Mouse (Mus musculus) kidney, embryonic 15.5 days (tissue): ENCODE results near the gene Wnt7b. TPM values are rescaled to one million over a fixed set of nuclear protein-coding genes. Genes with fewer than 3 reads are reported as not detected.

Source experiments
- ATAC-seq: fragments of 200-750 bp; cut with Nextera tagmentation; replicated peaks from 2 replicates; pipeline ENCODE4 v1.8.0; 2017; ENCODE audit warnings: moderate TSS enrichment; ENCODE audit not compliant: low FRiP score
- H3K27ac ChIP-seq: fragments of 300-500 bp; sonication (generic); 2 replicates; pipeline ENCODE4 v1.5.1; 2015; ENCODE audit warnings: mild to moderate bottlenecking, inconsistent platforms
- H3K27me3 ChIP-seq: fragments of 300-500 bp; sonication (generic); 2 replicates; pipeline ENCODE4 v1.6.1; 2015; ENCODE audit warnings: inconsistent platforms
- H3K36me3 ChIP-seq: fragments of 300-500 bp; sonication (generic); 2 replicates; pipeline ENCODE4 v1.6.1; 2015; ENCODE audit warnings: inconsistent platforms
- H3K4me1 ChIP-seq: fragments of 300-500 bp; sonication (generic); 2 replicates; pipeline ENCODE4 v1.6.1; 2015; ENCODE audit warnings: inconsistent platforms
- H3K4me2 ChIP-seq: fragments of 300-500 bp; sonication (generic); 2 replicates; pipeline ENCODE4 v1.6.1; 2015; ENCODE audit warnings: moderate library complexity, mild to moderate bottlenecking, inconsistent platforms
- H3K4me3 ChIP-seq: fragments of 300-500 bp; sonication (generic); replicated peaks from 2 replicates; pipeline ENCODE4 v1.5.1; 2015; ENCODE audit warnings: mild to moderate bottlenecking, inconsistent platforms
- H3K9ac ChIP-seq: fragments of 300-500 bp; sonication (generic); 2 replicates; pipeline ENCODE4 v1.6.1; 2015; ENCODE audit warnings: mild to moderate bottlenecking, inconsistent platforms
- H3K9me3 ChIP-seq: fragments of 300-500 bp; sonication (generic); replicated peaks from 2 replicates; pipeline ENCODE4 v1.6.1; 2016; ENCODE audit warnings: inconsistent platforms
- WGBS: fragments of 180-500 bp; shearing (Covaris S2); methylation state at CpG from one replicate; pipeline ENCODE4 v1.1.7; 2015; ENCODE audit warnings: mixed read lengths; 5-methylcytosine and 5-hydroxymethylcytosine counted together
- polyA plus RNA-seq: library from polyadenylated mRNA; unstranded; fragments of >200 nt; fragmentation: Nextera tagmentation; extraction: Ambion mirVana; gene quantifications from 2 replicates; pipeline ENCODE4 v1.2.1, GENCODE M21; 2015

The Wnt7b gene
- polyA plus RNA-seq, 1 experiment from 2014 or later = 16.8 TPM

GRCm38 (mm10) chr15:85532063-85532462 lies 50.2 kb downstream of the Wnt7b start:
- H3K27me3 ChIP-seq = peaks cover 3% of the 10 kb centered on the region; the same call in 1 of the 2 replicates
- no peaks in the 10 kb centered on the region for H3K36me3 ChIP-seq
- no peak overlapping the region for H3K4me3 ChIP-seq
- WGBS = 65% methylated on average over 3 of the region's 3 CpGs
- H3K9me3 ChIP-seq = no peaks in the 10 kb centered on the region
- H3K4me1 ChIP-seq = peaks cover 45% of the 10 kb centered on the region
- no peak for ATAC-seq
- H3K9ac ChIP-seq = no peak overlapping the region
- no peak overlapping the region for H3K27ac ChIP-seq
- H3K4me2 ChIP-seq = no peak overlapping the region

- H3K27ac ChIP-seq = peak overlapping the region; percentile 27; the same call in 1 of the 2 replicates
- peaks cover 6% of the 10 kb centered on the region; the same call in 1 of the 2 replicates for H3K27me3 ChIP-seq
- H3K9ac ChIP-seq = no peak overlapping the region
- H3K36me3 ChIP-seq = no peaks in the 10 kb centered on the region
- peaks cover 32% of the 10 kb centered on the region for H3K4me1 ChIP-seq
- no peak for ATAC-seq
- 66% methylated on average over 3 of the region's 3 CpGs for WGBS
- H3K9me3 ChIP-seq = no peaks in the 10 kb centered on the region
- H3K4me3 ChIP-seq = no peak overlapping the region
- no peak overlapping the region for H3K4me2 ChIP-seq
Observed at GRCm38 (mm10) chr15:85529911-85530310, 52.4 kb downstream of the Wnt7b start.

GRCm38 (mm10) chr15:85524404-85524950 lies 57.8 kb downstream of the Wnt7b start:
- Histone ChIP-seq H3K4me3 (no peak overlapping the region), H3K27ac (0 out of 2 replicates have a peak overlapping the region, but pooled peaks have one; percentile 76), H3K36me3 (no peaks in the 10 kb centered on the region), H3K9ac (no peak overlapping the region), H3K27me3 (peaks cover 6% of the 10 kb centered on the region), H3K4me1 (peaks cover 28% of the 10 kb centered on the region), H3K4me2 (no peak overlapping the region), H3K9me3 (no peaks in the 10 kb centered on the region)
- no peak for ATAC-seq
- 28% methylated on average over 12 of the region's 12 CpGs for WGBS

GRCm38 (mm10) chr15:85523173-85523991 lies 58.9 kb downstream of the Wnt7b start:
- ATAC-seq = peak; percentile 82
- WGBS = 1% methylated on average over 14 of the region's 14 CpGs
- Histone ChIP-seq H3K36me3 (no peaks in the 10 kb centered on the region), H3K4me3 (no peak overlapping the region), H3K9ac (peak overlapping the region; percentile 7; the same call in 1 of the 2 replicates), H3K4me2 (peak overlapping the region; percentile 39), H3K27me3 (peaks cover 6% of the 10 kb centered on the region), H3K4me1 (peaks cover 32% of the 10 kb centered on the region), H3K9me3 (no peaks in the 10 kb centered on the region), H3K27ac (peak overlapping the region; percentile 76)

- no peak overlapping the region for H3K9ac ChIP-seq
- ATAC-seq = 0 out of 2 replicates have a peak, but pooled peaks have one; percentile 28
Observed at GRCm38 (mm10) chr15:85519438-85519837, 62.8 kb downstream of the Wnt7b start.

GRCm38 (mm10) chr15:85507370-85508014 lies 74.8 kb downstream of the Wnt7b start:
- Histone ChIP-seq H3K9ac (no peak overlapping the region), H3K4me1 (peaks cover 7% of the 10 kb centered on the region), H3K9me3 (no peaks in the 10 kb centered on the region), H3K36me3 (no peaks in the 10 kb centered on the region), H3K27ac (no peak overlapping the region), H3K4me2 (no peak overlapping the region), H3K27me3 (no peaks in the 10 kb centered on the region), H3K4me3 (no peak overlapping the region)
- WGBS = 77% methylated on average over 32 of the region's 32 CpGs
- no peak for ATAC-seq

More at GRCm38 (mm10) chr15:85519438-85519837, 62.8 kb downstream of the Wnt7b start:
- H3K27ac ChIP-seq = peak overlapping the region; percentile 49; the same call in 1 of the 2 replicates
- peaks cover 27% of the 10 kb centered on the region for H3K4me1 ChIP-seq
- no peaks in the 10 kb centered on the region; the same call in 1 of the 2 replicates for H3K27me3 ChIP-seq
- no peak overlapping the region for H3K4me2 ChIP-seq
- H3K4me3 ChIP-seq = no peak overlapping the region
- no peaks in the 10 kb centered on the region for H3K9me3 ChIP-seq
- no peaks in the 10 kb centered on the region for H3K36me3 ChIP-seq
- 60% methylated on average over 4 of the region's 4 CpGs for whole genome bisulfite sequencing

- Histone ChIP-seq H3K27ac (no peak overlapping the region), H3K4me2 (no peak overlapping the region), H3K9me3 (no peaks in the 10 kb centered on the region), H3K27me3 (no peaks in the 10 kb centered on the region), H3K4me3 (no peak overlapping the region), H3K36me3 (no peaks in the 10 kb centered on the region), H3K4me1 (peaks cover 7% of the 10 kb centered on the region), H3K9ac (no peak overlapping the region)
- no peak for ATAC-seq
- 58% methylated on average over 1 of the region's 1 CpGs for WGBS
Observed at GRCm38 (mm10) chr15:85506680-85507079, 75.6 kb downstream of the Wnt7b start.

GRCm38 (mm10) chr15:85505118-85505925 lies 77.0 kb downstream of the Wnt7b start:
- WGBS = 40% methylated on average over 14 of the region's 14 CpGs
- no peak overlapping the region for H3K4me2 ChIP-seq

GRCm38 (mm10) chr15:85503127-85503526 lies 79.1 kb downstream of the Wnt7b start, which contains the start of gene 7530416G11Rik:
Gene 7530416G11Rik (minus strand): TSS chr15:85503227.
- ATAC-seq = no peak
- H3K4me3 ChIP-seq = no peak within 1 kb of the TSS
- H3K27me3 ChIP-seq = no peaks in the 10 kb centered on the region
- H3K4me1 ChIP-seq = peaks cover 7% of the 10 kb centered on the region
- no peak within 1 kb of the TSS for H3K4me2 ChIP-seq
- H3K9me3 ChIP-seq = no peaks in the 10 kb centered on the region
- H3K9ac ChIP-seq = no peak within 1 kb of the TSS
- no peak within 1 kb of the TSS for H3K27ac ChIP-seq
- WGBS = 82% methylated on average over 8 of the region's 8 CpGs
- no peaks in the 10 kb centered on the region for H3K36me3 ChIP-seq

More at GRCm38 (mm10) chr15:85505118-85505925, 77.0 kb downstream of the Wnt7b start:
- Histone ChIP-seq H3K27ac (no peak overlapping the region), H3K36me3 (no peaks in the 10 kb centered on the region), H3K9me3 (no peaks in the 10 kb centered on the region), H3K4me1 (peaks cover 7% of the 10 kb centered on the region), H3K27me3 (no peaks in the 10 kb centered on the region), H3K4me3 (no peak overlapping the region), H3K9ac (no peak overlapping the region)
- no peak for ATAC-seq

- no peaks in the 10 kb centered on the region for H3K9me3 ChIP-seq
- no peak overlapping the region for H3K27ac ChIP-seq
- H3K9ac ChIP-seq = no peak overlapping the region
- H3K4me3 ChIP-seq = no peak overlapping the region
- no peak for ATAC-seq
- no peaks in the 10 kb centered on the region for H3K36me3 ChIP-seq
- WGBS = 79% methylated on average over 10 of the region's 10 CpGs
- H3K4me1 ChIP-seq = peaks cover 2% of the 10 kb centered on the region; the same call in 1 of the 2 replicates
- H3K4me2 ChIP-seq = no peak overlapping the region
- H3K27me3 ChIP-seq = no peaks in the 10 kb centered on the region
Observed at GRCm38 (mm10) chr15:85500267-85500666, 82.0 kb downstream of the Wnt7b start.

GRCm38 (mm10) chr15:85497981-85498475 lies 84.2 kb downstream of the Wnt7b start:
- Histone ChIP-seq H3K9me3 (no peaks in the 10 kb centered on the region), H3K9ac (no peak overlapping the region), H3K36me3 (no peaks in the 10 kb centered on the region), H3K27ac (no peak overlapping the region), H3K4me1 (no peaks in the 10 kb centered on the region), H3K4me3 (no peak overlapping the region), H3K4me2 (no peak overlapping the region), H3K27me3 (peaks cover 6% of the 10 kb centered on the region; the same call in 1 of the 2 replicates)
- no peak for ATAC-seq
- 57% methylated on average over 10 of the region's 10 CpGs for WGBS
